Mouse (Mus musculus) kidney, adult 2 months (tissue): ENCODE measurements around the gene Shisal2a.

ENCODE experiments used
- CTCF ChIP-seq: fragments of 200-500 bp; conservative IDR thresholded peaks from 2 replicates; pipeline ENCODE4 v1.5.1; 2011; ENCODE audit warnings: low read depth, mild to moderate bottlenecking, control low read depth, low read length, moderate library complexity, mixed read lengths; ENCODE audit not compliant: insufficient read depth, insufficient read length
- POLR2A ChIP-seq: fragments of 200-500 bp; IDR thresholded peaks from one replicate; pipeline ENCODE4 v1.6.1; 2011; ENCODE audit warnings: low read depth, low read length, control low read depth

- TF ChIP-seq POLR2A: no peak
- TF ChIP-seq CTCF: no peak
These were observed 19.6 kb downstream of the Shisal2a start for GRCm38 (mm10) chr4:108363355-108364110.
